Mouse (Mus musculus) embryonic fibroblast, embryonic 13.5 days (primary cell): ENCODE data around the gene Slc35d1. TPM values are rescaled to one million over a fixed set of nuclear protein-coding genes. Genes with fewer than 3 reads are reported as not detected.

Experiments used
- H3K27ac ChIP-seq: 2 replicates; pipeline ENCODE4 v1.5.1; 2012; ENCODE audit warnings: low read length, control low read depth, inconsistent platforms; ENCODE audit not compliant: insufficient read depth
- H3K4me1 ChIP-seq: 2 replicates; pipeline ENCODE4 v1.6.1; 2011; ENCODE audit warnings: low read length; ENCODE audit not compliant: control insufficient read depth, insufficient read depth
- H3K4me3 ChIP-seq: 2 replicates; pipeline ENCODE4 v1.5.1; 2011; ENCODE audit warnings: mild to moderate bottlenecking, control low read depth, low read length; ENCODE audit not compliant: insufficient read depth
- CTCF ChIP-seq: IDR thresholded peaks from 2 replicates; pipeline ENCODE4 v1.5.1; 2011; ENCODE audit warnings: mild to moderate bottlenecking, control low read depth, low read length, moderate library complexity, borderline replicate concordance; ENCODE audit not compliant: insufficient read depth
- POLR2A ChIP-seq: IDR thresholded peaks from 2 replicates; pipeline ENCODE4 v1.6.1; 2011; ENCODE audit warnings: low read depth, mild to moderate bottlenecking, control low read depth, low read length, moderate library complexity
- polyA plus RNA-seq: library from polyadenylated mRNA; stranded (reverse); fragments of >200 nt; gene quantifications from 2 replicates; pipeline ENCODE4 v1.2.4, GENCODE M21; 2011; ENCODE audit warnings: low read depth; ENCODE audit not compliant: missing spikeins, insufficient read length

Slc35d1 gene
- polyA plus RNA-seq, 1 experiment, result 14.0 TPM

GRCm38 (mm10) chr4:103158781-103159180, 56.2 kb downstream of the Slc35d1 start:
- H3K4me3 ChIP-seq, result no peak overlapping the region
- H3K4me1 ChIP-seq, result no peaks in the 10 kb centered on the region
- TF ChIP-seq CTCF (no peak), POLR2A (no peak)
- H3K27ac ChIP-seq, result no peak overlapping the region

- TF ChIP-seq CTCF (no peak), POLR2A (no peak)
- H3K27ac ChIP-seq, result no peak overlapping the region
- no peaks in the 10 kb centered on the region for H3K4me1 ChIP-seq
- H3K4me3 ChIP-seq, result no peak overlapping the region
These were observed 63.0 kb downstream of the Slc35d1 start for GRCm38 (mm10) chr4:103151946-103152345.

- no peak for TF ChIP-seq POLR2A
- TF ChIP-seq CTCF, result peak; percentile 75; the same call in 1 of the 2 replicates
- Histone ChIP-seq H3K4me3 (no peak overlapping the region), H3K4me1 (no peaks in the 10 kb centered on the region), H3K27ac (no peak overlapping the region)
These were observed 68.6 kb downstream of the Slc35d1 start for GRCm38 (mm10) chr4:103146339-103146738.

GRCm38 (mm10) chr4:103136946-103137345, 78.0 kb downstream of the Slc35d1 start:
- no peak overlapping the region for H3K27ac ChIP-seq
- no peak overlapping the region for H3K4me3 ChIP-seq
- H3K4me1 ChIP-seq, result no peaks in the 10 kb centered on the region
- TF ChIP-seq POLR2A (no peak), CTCF (no peak)

GRCm38 (mm10) chr4:103126533-103126932, 88.4 kb downstream of the Slc35d1 start:
- Histone ChIP-seq H3K4me1 (peaks cover 4% of the 10 kb centered on the region), H3K27ac (no peak overlapping the region), H3K4me3 (no peak overlapping the region)
- TF ChIP-seq POLR2A (no peak), CTCF (no peak)

GRCm38 (mm10) chr4:103123606-103124005, 91.4 kb downstream of the Slc35d1 start:
- Histone ChIP-seq H3K4me1 (peaks cover 9% of the 10 kb centered on the region), H3K4me3 (no peak overlapping the region), H3K27ac (no peak overlapping the region)
- TF ChIP-seq CTCF, result no peak
- TF ChIP-seq POLR2A, result no peak

- H3K4me1 ChIP-seq, result peaks cover 9% of the 10 kb centered on the region
- no peak overlapping the region for H3K27ac ChIP-seq
- no peak overlapping the region for H3K4me3 ChIP-seq
- TF ChIP-seq CTCF, result no peak
These were observed 91.9 kb downstream of the Slc35d1 start for GRCm38 (mm10) chr4:103123086-103123485.

- TF ChIP-seq POLR2A (no peak), CTCF (no peak)
- Histone ChIP-seq H3K4me3 (peak overlapping the region; percentile 24; the same call in 1 of the 2 replicates), H3K4me1 (peaks cover 9% of the 10 kb centered on the region), H3K27ac (no peak overlapping the region)
These were observed 94.0 kb downstream of the Slc35d1 start for GRCm38 (mm10) chr4:103120874-103121389.

Other genes starting within 250 kb of the Slc35d1 start
- gene Tctex1d1, start 236.6 kb downstream of the Slc35d1 start, polyA plus RNA-seq, result not detected in 2 replicates
- gene Insl5, start 188.3 kb downstream of the Slc35d1 start, polyA plus RNA-seq, result not detected in 2 replicates
- 55.0 and 70.0 TPM in 2 replicates for gene Mier1, start 100.8 kb downstream of the Slc35d1 start, polyA plus RNA-seq
- 2.8 and 4.3 TPM in 2 replicates for gene Wdr78, start 100.6 kb downstream of the Slc35d1 start, polyA plus RNA-seq
- gene 4921539E11Rik, start 75.7 kb upstream of the Slc35d1 start, polyA plus RNA-seq, result not detected in 2 replicates
- gene Oma1, start 98.6 kb upstream of the Slc35d1 start, polyA plus RNA-seq, result 15.4 and 17.1 TPM in 2 replicates